Mouse (Mus musculus): ENCODE data around the gene Phrf1.

- TF ChIP-seq POLR2A (IDR thresholded peaks at IDR 0.05; ENCODE audit: insufficient read depth, low read length) (no peak), CTCF (IDR thresholded peaks at IDR 0.05; ENCODE audit: low read depth, low read length) (no peak), EP300 (IDR thresholded peaks at IDR 0.05; ENCODE audit: insufficient read depth, low read depth, low read length) (no peak)
Measured at GRCm38 (mm10) chr7:141304537-141304936, 76.0 kb downstream of the Phrf1 start.
